Mouse (Mus musculus): ENCODE results near the gene Ube2g2. TPM values are rescaled to one million over a fixed set of nuclear protein-coding genes. Genes with fewer than 3 reads are reported as not detected.
"Not testable (repeated sequence)": the region's sequence is repeated elsewhere in the genome, so short reads cannot be mapped to it uniquely, and the experiment has no call there.

Gene Ube2g2
- polyA plus RNA-seq, 1 experiment, result 35.5 TPM

DNA sequence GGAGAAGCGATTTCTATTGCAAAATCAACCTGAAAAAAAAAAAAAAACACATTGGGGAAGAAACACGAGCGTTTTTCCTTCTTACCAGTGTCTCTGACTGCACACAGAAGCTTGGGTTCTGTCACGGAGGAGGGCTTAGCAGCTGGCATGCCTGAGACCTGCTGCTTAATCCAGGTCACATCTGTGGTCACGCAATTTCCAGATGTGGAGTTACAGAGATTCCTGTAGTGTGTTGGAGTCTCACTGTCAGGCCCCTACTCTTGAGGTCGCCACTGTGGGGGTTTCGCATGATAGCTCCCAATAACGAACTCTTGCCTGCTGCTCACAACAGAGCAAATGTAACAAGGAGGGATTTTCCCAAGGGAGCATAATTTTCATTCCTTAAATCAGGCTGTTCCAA is 62.1 kb downstream of the Ube2g2 start:
- Histone ChIP-seq H3K27ac (ENCODE audit: control insufficient read depth, insufficient read depth, low read depth, low read length, poor library complexity) (no peak overlapping the region), H3K4me1 (ENCODE audit: control insufficient read depth, insufficient read depth, low read length) (no peaks in the 10 kb centered on the region), H3K4me3 (replicated peaks; ENCODE audit: control insufficient read depth, low read depth, low read length) (no peak overlapping the region)
- TF ChIP-seq CTCF (IDR thresholded peaks at IDR 0.05; ENCODE audit: control insufficient read depth, insufficient read depth, low read length) (no peak), POLR2A (IDR thresholded peaks at IDR 0.05; ENCODE audit: borderline replicate concordance, control insufficient read depth, low read depth, low read length) (no peak)
- 39% methylated on average over 8 of the region's 8 CpGs for WGBS

DNA sequence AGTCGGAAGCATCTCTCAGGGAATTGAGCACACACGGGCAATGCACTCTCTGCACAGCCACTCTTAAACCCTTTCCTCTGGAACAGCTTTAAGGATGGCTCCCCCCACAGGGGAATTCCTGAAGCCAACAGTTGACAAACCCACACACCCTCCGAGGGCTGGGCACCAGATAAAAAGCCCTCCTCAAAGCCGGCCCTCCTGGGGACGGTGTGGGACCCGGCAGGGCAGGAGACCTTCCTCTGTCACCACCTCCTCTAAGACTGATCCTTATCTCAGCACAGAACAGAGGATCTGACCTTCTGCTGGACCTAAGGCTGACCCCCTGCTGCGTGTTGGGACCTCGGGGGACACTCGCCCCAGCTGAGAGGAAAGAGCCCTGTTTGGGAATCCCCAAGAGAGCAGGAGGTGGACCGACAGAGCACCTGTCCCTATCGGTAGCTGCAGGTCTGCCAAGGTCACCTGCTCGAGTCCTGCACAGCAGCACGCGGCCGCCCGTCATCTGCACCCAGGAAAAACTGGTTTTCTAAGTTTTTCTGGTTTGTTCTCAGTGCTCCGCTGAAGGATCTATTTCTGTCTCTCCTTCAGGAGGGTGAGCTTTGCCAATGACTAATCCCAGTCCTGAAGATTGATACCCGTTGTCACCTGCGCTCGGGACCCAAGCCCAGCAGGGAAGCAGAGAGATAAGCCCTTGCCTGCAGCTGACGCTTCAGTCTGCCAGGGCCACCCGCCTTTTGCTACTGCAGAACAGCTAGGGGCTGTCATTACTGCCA is 64.0 kb downstream of the Ube2g2 start, which contains the start of gene Tspear:
Tspear (plus strand) TSS at position 675 of the 770 bp plus-strand sequence.
- 13% methylated on average over 22 of the region's 22 CpGs for WGBS
- no peak within 1 kb of the TSS for H3K4me3 ChIP-seq (replicated peaks; ENCODE audit: control insufficient read depth, low read depth, low read length)
- H3K27ac ChIP-seq (ENCODE audit: control insufficient read depth, insufficient read depth, low read depth, low read length, poor library complexity), result no peak within 1 kb of the TSS
- H3K4me1 ChIP-seq (ENCODE audit: control insufficient read depth, insufficient read depth, low read length), result no peaks in the 10 kb centered on the region
- TF ChIP-seq CTCF (IDR thresholded peaks at IDR 0.05; ENCODE audit: control insufficient read depth, insufficient read depth, low read length) (no peak), POLR2A (IDR thresholded peaks at IDR 0.05; ENCODE audit: borderline replicate concordance, control insufficient read depth, low read depth, low read length) (no peak)

DNA sequence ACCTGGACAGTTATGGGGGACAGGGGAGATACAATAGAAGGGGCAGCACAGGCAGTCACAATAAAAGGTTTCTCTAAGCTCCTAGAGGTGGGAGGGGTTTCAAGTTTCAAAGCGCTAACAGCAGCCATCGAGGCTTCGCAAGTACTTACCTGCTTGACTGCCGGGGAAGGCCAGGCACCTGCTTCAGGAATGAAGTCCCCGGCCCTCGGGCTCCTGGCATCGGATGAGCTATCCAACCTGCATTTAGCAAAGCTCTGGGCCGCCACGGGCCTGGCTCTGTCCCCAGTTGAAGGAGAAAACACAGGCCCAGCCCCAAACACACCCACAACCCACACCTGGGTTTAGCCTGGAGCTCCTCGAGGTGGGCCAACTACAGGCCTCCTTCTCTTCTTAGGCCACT is 64.9 kb downstream of the Ube2g2 start:
- 49% methylated on average over 10 of the region's 10 CpGs for WGBS

GRCm38 (mm10) chr10:77690356-77690807 is 68.3 kb downstream of the Ube2g2 start, which contains the start of gene Gm19402:
Gm19402 (minus strand) TSS chr10:77690757.
- WGBS, result 69% methylated on average over 3 of the region's 3 CpGs
- H3K4me3 ChIP-seq (replicated peaks; ENCODE audit: control insufficient read depth, low read depth, low read length); H3K27ac ChIP-seq (ENCODE audit: control insufficient read depth, insufficient read depth, low read depth, low read length, poor library complexity); H3K4me1 ChIP-seq (ENCODE audit: control insufficient read depth, insufficient read depth, low read length): not testable (repeated sequence)

More for the DNA sequence above, 64.9 kb downstream of the Ube2g2 start:
- Histone ChIP-seq H3K4me3 (replicated peaks; ENCODE audit: control insufficient read depth, low read depth, low read length) (no peak overlapping the region), H3K4me1 (ENCODE audit: control insufficient read depth, insufficient read depth, low read length) (no peaks in the 10 kb centered on the region), H3K27ac (ENCODE audit: control insufficient read depth, insufficient read depth, low read depth, low read length, poor library complexity) (no peak overlapping the region)
- TF ChIP-seq POLR2A (IDR thresholded peaks at IDR 0.05; ENCODE audit: borderline replicate concordance, control insufficient read depth, low read depth, low read length), result no peak
- no peak for TF ChIP-seq CTCF (IDR thresholded peaks at IDR 0.05; ENCODE audit: control insufficient read depth, insufficient read depth, low read length)

Other genes starting within 250 kb of the Ube2g2 start
- gene Adarb1, start 204.0 kb upstream of the Ube2g2 start, polyA plus RNA-seq (2011; ENCODE audit: insufficient read depth, insufficient read length, low replicate concordance, missing spikeins), result 1.7 and 2.1 TPM in 2 replicates
- 12.3 and 29.2 TPM in 2 replicates for gene Fam207a, start 106.5 kb upstream of the Ube2g2 start, polyA plus RNA-seq (2011; ENCODE audit: insufficient read depth, insufficient read length, low replicate concordance, missing spikeins)
- gene Itgb2, start 92.0 kb upstream of the Ube2g2 start, polyA plus RNA-seq (2011; ENCODE audit: insufficient read depth, insufficient read length, low replicate concordance, missing spikeins), result 27.2 and 69.1 TPM in 2 replicates
- 38.1 and 67.0 TPM in 2 replicates for gene Pttg1ip, start 40.6 kb upstream of the Ube2g2 start, polyA plus RNA-seq (2011; ENCODE audit: insufficient read depth, insufficient read length, low replicate concordance, missing spikeins)
- 69.9 and 76.0 TPM in 2 replicates for gene Sumo3, start 16.2 kb upstream of the Ube2g2 start, polyA plus RNA-seq (2011; ENCODE audit: insufficient read depth, insufficient read length, low replicate concordance, missing spikeins)
- gene Gm49325, start 16.1 kb upstream of the Ube2g2 start, polyA plus RNA-seq (2011; ENCODE audit: insufficient read depth, insufficient read length, low replicate concordance, missing spikeins), result not detected in 2 replicates
- gene Tspear, start 64.3 kb downstream of the Ube2g2 start, polyA plus RNA-seq (2011; ENCODE audit: insufficient read depth, insufficient read length, low replicate concordance, missing spikeins), result not detected in 2 replicates
- not detected in 2 replicates for gene Gm19402, start 68.5 kb downstream of the Ube2g2 start, polyA plus RNA-seq (2011; ENCODE audit: insufficient read depth, insufficient read length, low replicate concordance, missing spikeins)
- not detected in 2 replicates for gene Gm9508, start 75.0 kb downstream of the Ube2g2 start, polyA plus RNA-seq (2011; ENCODE audit: insufficient read depth, insufficient read length, low replicate concordance, missing spikeins)
- gene Gm10272, start 84.4 kb downstream of the Ube2g2 start, polyA plus RNA-seq (2011; ENCODE audit: insufficient read depth, insufficient read length, low replicate concordance, missing spikeins), result not detected in 2 replicates
- gene Gm10024, start 89.2 kb downstream of the Ube2g2 start, polyA plus RNA-seq (2011; ENCODE audit: insufficient read depth, insufficient read length, low replicate concordance, missing spikeins), result not detected in 2 replicates
- not detected in 2 replicates for gene Gm10142, start 93.5 kb downstream of the Ube2g2 start, polyA plus RNA-seq (2011; ENCODE audit: insufficient read depth, insufficient read length, low replicate concordance, missing spikeins)
- not detected in 2 replicates for gene Krtap12-1, start 98.3 kb downstream of the Ube2g2 start, polyA plus RNA-seq (2011; ENCODE audit: insufficient read depth, insufficient read length, low replicate concordance, missing spikeins)
- gene Gm10100, start 104.2 kb downstream of the Ube2g2 start, polyA plus RNA-seq (2011; ENCODE audit: insufficient read depth, insufficient read length, low replicate concordance, missing spikeins), result not detected in 2 replicates
- not detected in 2 replicates for gene Gm18596, start 120.4 kb downstream of the Ube2g2 start, polyA plus RNA-seq (2011; ENCODE audit: insufficient read depth, insufficient read length, low replicate concordance, missing spikeins)
- not detected in 2 replicates for gene Gm9736, start 129.1 kb downstream of the Ube2g2 start, polyA plus RNA-seq (2011; ENCODE audit: insufficient read depth, insufficient read length, low replicate concordance, missing spikeins)
- not detected in 2 replicates for gene Gm3233, start 137.4 kb downstream of the Ube2g2 start, polyA plus RNA-seq (2011; ENCODE audit: insufficient read depth, insufficient read length, low replicate concordance, missing spikeins)
- not detected in 2 replicates for gene Gm3238, start 149.1 kb downstream of the Ube2g2 start, polyA plus RNA-seq (2011; ENCODE audit: insufficient read depth, insufficient read length, low replicate concordance, missing spikeins)
- gene Gm7138, start 154.7 kb downstream of the Ube2g2 start, polyA plus RNA-seq (2011; ENCODE audit: insufficient read depth, insufficient read length, low replicate concordance, missing spikeins), result not detected in 2 replicates
- gene Gm3250, start 160.3 kb downstream of the Ube2g2 start, polyA plus RNA-seq (2011; ENCODE audit: insufficient read depth, insufficient read length, low replicate concordance, missing spikeins), result not detected in 2 replicates
- gene Gm7137, start 165.9 kb downstream of the Ube2g2 start, polyA plus RNA-seq (2011; ENCODE audit: insufficient read depth, insufficient read length, low replicate concordance, missing spikeins), result not detected in 2 replicates
- gene Gm9639, start 172.8 kb downstream of the Ube2g2 start, polyA plus RNA-seq (2011; ENCODE audit: insufficient read depth, insufficient read length, low replicate concordance, missing spikeins), result not detected in 2 replicates
- gene Gm19668, start 176.9 kb downstream of the Ube2g2 start, polyA plus RNA-seq (2011; ENCODE audit: insufficient read depth, insufficient read length, low replicate concordance, missing spikeins), result not detected in 2 replicates
- not detected in 2 replicates for gene Gm9507, start 189.6 kb downstream of the Ube2g2 start, polyA plus RNA-seq (2011; ENCODE audit: insufficient read depth, insufficient read length, low replicate concordance, missing spikeins)
- gene Gm2696, start 192.4 kb downstream of the Ube2g2 start, polyA plus RNA-seq (2011; ENCODE audit: insufficient read depth, insufficient read length, low replicate concordance, missing spikeins), result not detected in 2 replicates
- gene Krtap10-4, start 204.8 kb downstream of the Ube2g2 start, polyA plus RNA-seq (2011; ENCODE audit: insufficient read depth, insufficient read length, low replicate concordance, missing spikeins), result not detected in 2 replicates
- gene Krtap10-10, start 213.7 kb downstream of the Ube2g2 start, polyA plus RNA-seq (2011; ENCODE audit: insufficient read depth, insufficient read length, low replicate concordance, missing spikeins), result not detected in 2 replicates
- not detected in 2 replicates for gene Gm36176, start 224.5 kb downstream of the Ube2g2 start, polyA plus RNA-seq (2011; ENCODE audit: insufficient read depth, insufficient read length, low replicate concordance, missing spikeins)
- gene Gm10318, start 230.6 kb downstream of the Ube2g2 start, polyA plus RNA-seq (2011; ENCODE audit: insufficient read depth, insufficient read length, low replicate concordance, missing spikeins), result not detected in 2 replicates
- not detected in 2 replicates for gene Gm3285, start 239.7 kb downstream of the Ube2g2 start, polyA plus RNA-seq (2011; ENCODE audit: insufficient read depth, insufficient read length, low replicate concordance, missing spikeins)